Mouse (Mus musculus) cerebellum, adult 2 months (tissue): ENCODE results near the gene Ak2.

ENCODE experiments used
- CTCF ChIP-seq: fragments of 200-500 bp; IDR thresholded peaks from 2 replicates; pipeline ENCODE4 v1.5.1; 2011; ENCODE audit warnings: low read depth, mild to moderate bottlenecking, control low read depth, low read length, moderate library complexity, borderline replicate concordance; ENCODE audit not compliant: insufficient read depth
- POLR2A ChIP-seq: fragments of 200-500 bp; IDR thresholded peaks from 2 replicates; pipeline ENCODE4 v1.6.1; 2011; ENCODE audit warnings: low read length, control low read depth, borderline replicate concordance; ENCODE audit not compliant: insufficient read depth

DNA sequence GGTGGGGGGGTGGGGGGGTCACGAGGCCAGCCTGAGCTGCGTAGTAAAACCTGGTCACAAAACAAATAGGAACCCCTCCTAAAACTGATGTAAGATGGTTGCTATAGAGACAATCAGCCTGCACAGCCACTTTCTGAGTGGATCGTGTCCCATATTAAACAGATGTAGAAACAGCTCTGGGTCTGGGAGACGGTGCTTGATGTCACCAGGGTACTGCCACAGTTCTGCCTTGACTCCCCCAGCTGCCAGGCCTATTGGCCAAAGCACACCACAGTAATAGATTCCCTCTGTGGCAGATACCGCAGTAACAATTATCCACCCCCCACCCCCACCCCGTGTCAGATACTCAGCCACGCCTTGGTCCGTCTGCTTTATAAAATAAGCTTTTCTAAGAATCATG lies 6.6 kb downstream of the Ak2 start:
- TF ChIP-seq POLR2A (no peak), CTCF (no peak)
